Mouse (Mus musculus) midbrain, embryonic 16.5 days (tissue): ENCODE measurements around the gene D8Ertd738e. TPM values are rescaled to one million over a fixed set of nuclear protein-coding genes. Genes with fewer than 3 reads are reported as not detected.
A peak's percentile ranks its signal among the peaks of the same experiment; 100 is the strongest.

Experiments used
- microRNA counts: library from miRNA; unstranded; fragments of <30 nt; microRNA quantifications from one replicate; lab custom pipeline; 2016
- microRNA-seq: library from miRNA; unstranded; fragments of <30 nt; microRNA quantifications from one replicate; pipeline ENCODE4, GENCODE M21; 2017
- polyA plus RNA-seq: library from polyadenylated mRNA; unstranded; fragments of >200 nt; fragmentation: Nextera tagmentation; extraction: Ambion mirVana; gene quantifications from 2 replicates; pipeline ENCODE4 v1.2.1, GENCODE M21; 2015

The D8Ertd738e gene
- polyA plus RNA-seq, 1 experiment from 2014 or later, result 244 TPM

MicroRNAs encoded within 50 kb of the gene (microRNA counts, 519-probe panel; counts per million panel counts)
- 2,640 counts per million, percentile 79 among the panel's probes with 10 or more counts for microRNA mmu-miR-23a (lab: Ali Mortazavi, UCI)
- 2,922 counts per million, percentile 86 among the panel's probes with 10 or more counts for microRNA mmu-miR-27a (lab: Ali Mortazavi, UCI)

Small RNA genes lying within 50 kb of the gene (microRNA-seq; reads per million reads assigned to microRNA genes)
- gene Mir23a (4,985 reads per million, percentile 92 among the genes with 10 or more reads in this experiment), gene Mir24-2 (not detected), gene Mir27a (68.8 reads per million, percentile 50 among the genes with 10 or more reads in this experiment), gene Mir3074-2 (not detected)

Other genes with a start within 250 kb of the D8Ertd738e start
- gene 1700067K01Rik, start 248.2 kb downstream of the D8Ertd738e start, polyA plus RNA-seq, result 1.1 and 1.3 TPM in 2 replicates
- gene 2210011C24Rik, start 237.5 kb downstream of the D8Ertd738e start, polyA plus RNA-seq, result 0.28 and 0.30 TPM in 2 replicates
- gene Palm3, start 228.2 kb downstream of the D8Ertd738e start, polyA plus RNA-seq, result 2.8 and 4.7 TPM in 2 replicates
- gene Il27ra, start 207.1 kb downstream of the D8Ertd738e start, polyA plus RNA-seq, result 0.26 and 0.47 TPM in 2 replicates
- 0.72 and 1.9 TPM in 2 replicates for gene Rln3, start 204.7 kb downstream of the D8Ertd738e start, polyA plus RNA-seq
- 1.2 and 1.5 TPM in 2 replicates for gene Gm10643, start 184.6 kb downstream of the D8Ertd738e start, polyA plus RNA-seq
- 11.3 and 11.7 TPM in 2 replicates for gene Rfx1, start 182.9 kb downstream of the D8Ertd738e start, polyA plus RNA-seq
- 20.6 and 24.7 TPM in 2 replicates for gene Dcaf15, start 145.0 kb downstream of the D8Ertd738e start, polyA plus RNA-seq
- gene Podnl1, start 123.7 kb downstream of the D8Ertd738e start, polyA plus RNA-seq, result 0.53 and 0.70 TPM in 2 replicates
- gene Cc2d1a, start 101.8 kb downstream of the D8Ertd738e start, polyA plus RNA-seq, result 55.7 and 64.8 TPM in 2 replicates
- 2.1 and 2.5 TPM in 2 replicates for gene 4930432K21Rik, start 101.7 kb downstream of the D8Ertd738e start, polyA plus RNA-seq
- gene Nanos3, start 64.5 kb downstream of the D8Ertd738e start, polyA plus RNA-seq, result 6.6 and 7.1 TPM in 2 replicates
- 22.4 and 26.4 TPM in 2 replicates for gene Zswim4, start 12.7 kb downstream of the D8Ertd738e start, polyA plus RNA-seq
- gene Mri1, start 7.6 kb upstream of the D8Ertd738e start, polyA plus RNA-seq, result 41.1 and 43.4 TPM in 2 replicates
- 23.0 and 25.4 TPM in 2 replicates for gene Ccdc130, start 20.7 kb upstream of the D8Ertd738e start, polyA plus RNA-seq
- 19.9 and 20.0 TPM in 2 replicates for gene Cacna1a, start 138.7 kb upstream of the D8Ertd738e start, polyA plus RNA-seq